Mouse (Mus musculus): ENCODE measurements at regions not wholly inside any gene's neighbourhood (a gene's known extent, or its start where the extent isn't known, plus 50 kb on each side); places are given as distances from the start of the nearest gene placed in this dataset.
"Not testable (repeated sequence)": the region's sequence is repeated elsewhere in the genome, so short reads cannot be mapped to it uniquely, and the experiment has no call there.

DNA sequence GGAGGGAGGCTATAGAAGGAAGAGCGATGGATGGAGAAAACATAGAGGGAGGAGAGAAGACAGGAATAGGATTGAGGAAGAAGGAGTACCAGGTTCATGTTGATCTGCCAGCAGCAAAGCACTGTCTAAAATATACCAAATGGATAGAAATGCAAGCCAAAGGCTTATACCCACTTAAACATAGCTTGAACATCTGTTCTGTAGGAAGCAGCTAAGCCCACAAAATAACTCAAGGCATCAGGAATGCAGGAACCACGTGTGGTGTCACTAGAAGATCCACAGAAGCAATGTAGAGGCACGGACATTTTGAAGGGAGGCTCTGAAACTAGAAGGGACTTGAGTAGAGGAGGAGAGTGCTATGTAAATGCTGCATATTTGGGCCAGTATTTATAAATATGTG is 78.9 kb downstream of the Smgc start:
- DNase-seq = no peak

DNA sequence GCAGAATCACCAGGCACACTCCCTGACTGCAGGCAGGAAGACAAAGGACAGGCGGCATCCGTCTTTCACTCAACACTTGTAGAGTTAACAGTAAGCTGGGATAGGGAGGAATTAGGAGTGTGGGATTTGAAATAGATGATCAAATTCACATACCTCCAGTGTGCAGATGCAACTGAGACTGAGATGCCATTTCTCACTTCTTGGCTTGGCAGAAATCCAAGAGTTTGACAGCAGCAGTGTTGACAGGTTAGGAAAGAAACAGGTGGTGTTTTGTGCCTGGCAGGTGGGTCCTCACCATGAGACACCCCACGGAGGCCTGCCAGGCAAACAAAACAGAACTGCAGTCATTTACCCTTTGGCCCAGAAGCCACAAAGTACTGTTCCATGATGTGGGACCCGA is 79.8 kb downstream of the Smgc start:
- no peak for DNase-seq

DNA sequence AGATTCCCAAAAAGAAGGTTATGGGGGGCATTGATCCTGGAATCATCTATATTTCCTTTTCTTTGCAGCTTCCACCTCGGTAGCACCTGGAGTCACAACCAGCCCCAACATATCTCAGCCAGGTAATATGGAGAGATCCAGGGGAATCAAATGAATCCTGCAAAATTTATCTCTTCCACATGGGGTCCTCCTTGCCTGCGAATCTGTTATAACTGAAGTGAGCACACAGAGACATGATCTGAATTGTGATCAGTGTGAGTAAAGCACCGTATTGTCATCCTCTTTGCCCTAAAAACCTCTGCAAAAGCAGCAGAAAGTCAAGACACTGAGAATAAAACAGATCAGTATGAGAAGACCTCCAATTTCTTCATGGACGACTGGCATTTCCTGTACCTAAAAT is 86.5 kb downstream of the Smgc start:
- DNase-seq = no peak

DNA sequence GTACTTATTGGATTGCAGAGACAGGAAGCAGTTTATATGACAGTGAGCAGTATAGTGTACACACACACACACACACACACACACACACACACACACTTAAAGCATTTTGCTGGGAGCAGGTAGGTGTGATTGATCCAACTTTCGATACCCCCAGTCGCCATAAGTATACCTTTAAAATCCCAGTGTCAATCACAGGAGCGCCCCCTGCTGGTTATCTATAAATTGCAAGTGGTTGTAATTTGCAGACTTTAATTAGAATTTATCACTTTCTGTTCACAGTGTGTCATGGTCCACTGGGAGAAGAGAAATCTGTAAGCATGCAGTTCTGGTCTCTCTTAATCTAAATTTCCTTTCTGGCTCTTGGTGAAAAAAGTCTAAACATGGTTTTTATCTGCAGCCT is 89.4 kb downstream of the Smgc start:
- DNase-seq = peak; percentile 12

DNA sequence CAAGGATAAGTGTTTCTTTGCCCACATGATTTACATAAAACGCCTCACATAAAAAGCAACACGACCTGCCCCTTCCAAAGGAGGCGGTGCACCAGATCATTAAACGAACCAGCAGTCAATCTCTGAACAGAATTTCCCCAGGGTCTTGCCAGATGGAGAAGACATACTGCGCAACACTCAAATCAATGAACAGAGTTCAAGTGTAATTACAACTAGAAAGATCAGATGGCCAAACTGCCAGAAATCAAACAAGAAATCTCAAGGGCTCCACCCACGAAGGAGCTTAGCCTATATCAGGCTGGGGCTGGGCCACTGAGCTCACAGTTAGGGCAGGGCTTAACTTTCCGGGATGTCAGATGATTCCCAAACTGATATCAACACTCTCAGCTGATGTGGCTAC is 90.4 kb downstream of the Smgc start:
- no peak for DNase-seq

DNA sequence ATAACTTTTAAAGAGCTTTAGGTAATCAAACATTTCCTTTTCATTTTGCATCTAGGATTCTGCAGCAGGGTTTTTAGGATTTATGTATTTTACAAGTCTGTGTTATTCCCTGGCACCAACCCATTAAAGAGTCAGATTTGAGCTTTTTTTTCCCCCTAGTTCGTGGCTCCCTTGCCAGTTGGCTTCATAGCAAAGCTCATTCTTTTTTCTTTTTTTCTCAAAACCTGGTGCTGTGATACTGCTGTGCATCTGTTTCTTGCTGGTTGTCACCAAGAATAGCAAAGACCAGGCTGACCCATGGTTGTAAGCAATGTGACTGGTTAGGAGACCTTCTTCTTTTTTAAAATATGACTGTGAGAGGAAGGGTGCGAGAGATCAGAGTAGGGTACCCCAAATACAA is 93.7 kb upstream of the Cntn1 start:
- no peak for DNase-seq

DNA sequence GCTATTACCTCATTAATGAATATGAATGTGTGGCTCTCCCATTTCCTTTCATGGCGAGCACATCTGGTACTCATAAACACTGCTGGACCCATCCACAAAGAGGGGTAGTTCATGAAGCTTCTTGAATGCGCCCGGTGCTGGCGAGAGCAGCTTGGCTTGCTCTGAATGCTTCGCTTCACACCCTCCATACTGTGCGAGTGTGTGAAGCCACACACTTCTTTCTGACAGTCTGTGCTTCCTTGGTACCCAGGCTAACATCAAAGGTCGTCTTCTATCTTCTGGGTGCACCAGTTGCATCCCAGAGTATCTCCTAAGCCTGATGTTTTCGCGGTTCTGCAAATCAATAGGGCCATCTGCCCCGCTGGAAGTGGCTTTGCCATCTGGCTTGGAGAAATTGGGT is 85.8 kb upstream of the Cntn1 start:
- DNase-seq = no peak

DNA sequence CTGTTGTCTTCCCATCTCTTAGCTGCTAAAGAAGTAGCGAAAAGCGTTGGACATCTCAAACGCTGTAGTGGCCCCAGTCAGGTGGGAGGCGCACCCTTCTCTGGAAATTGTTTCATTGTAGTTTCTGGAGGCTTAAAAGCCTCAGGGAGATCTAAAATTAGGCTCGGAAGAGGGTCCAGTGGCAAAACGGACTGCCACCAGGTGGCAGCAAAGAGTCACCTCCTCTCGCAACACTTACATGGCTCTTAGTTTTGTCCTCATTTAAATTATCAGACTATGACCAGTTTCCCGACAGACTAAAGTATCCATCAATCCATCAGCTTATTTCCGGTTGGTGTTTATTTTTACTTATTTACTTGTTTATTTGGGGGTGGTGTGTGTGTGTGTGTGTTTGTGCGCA is 81.6 kb upstream of the Cntn1 start:
- DNase-seq = peak; percentile 83

DNA sequence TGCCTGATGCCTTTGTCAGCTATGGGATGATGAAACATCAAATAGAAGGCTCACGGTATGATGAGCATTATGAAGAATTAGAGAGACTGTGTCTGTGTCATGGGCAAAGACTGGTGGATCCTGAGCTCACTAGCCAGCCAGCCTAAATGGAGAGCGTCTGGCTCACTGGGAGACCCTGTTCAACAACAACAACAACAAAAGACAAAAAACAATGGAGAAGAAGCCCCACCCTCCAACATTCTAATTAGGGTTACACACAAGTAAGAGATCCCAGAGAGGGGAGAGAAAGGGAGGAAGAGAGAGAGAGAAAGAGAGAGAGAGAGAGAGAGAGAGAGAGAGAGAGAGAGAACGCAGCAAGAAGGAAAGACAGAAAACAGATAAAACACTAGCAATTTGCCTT is 79.6 kb upstream of the Cntn1 start:
- DNase-seq = no peak

DNA sequence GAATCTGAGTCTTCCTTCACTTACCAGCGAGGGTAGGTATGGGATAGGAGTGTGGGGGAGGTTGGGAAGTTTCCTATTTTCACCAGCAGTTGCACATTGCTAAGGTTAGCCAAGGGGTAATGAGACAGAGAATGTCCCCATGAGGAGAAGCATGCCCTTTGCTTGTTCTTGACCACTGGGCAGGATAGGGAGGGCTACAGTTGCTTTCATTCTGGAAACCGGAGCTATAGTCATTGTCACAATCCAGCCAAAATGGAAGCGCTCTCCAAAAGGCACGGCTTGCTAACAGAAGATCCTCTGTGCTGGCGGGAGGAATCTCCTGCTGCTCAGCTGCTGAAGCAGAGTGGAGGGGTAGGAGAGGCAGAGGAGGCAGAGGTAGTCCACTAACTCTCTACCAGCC is 79.1 kb upstream of the Cntn1 start:
- DNase-seq = no peak

DNA sequence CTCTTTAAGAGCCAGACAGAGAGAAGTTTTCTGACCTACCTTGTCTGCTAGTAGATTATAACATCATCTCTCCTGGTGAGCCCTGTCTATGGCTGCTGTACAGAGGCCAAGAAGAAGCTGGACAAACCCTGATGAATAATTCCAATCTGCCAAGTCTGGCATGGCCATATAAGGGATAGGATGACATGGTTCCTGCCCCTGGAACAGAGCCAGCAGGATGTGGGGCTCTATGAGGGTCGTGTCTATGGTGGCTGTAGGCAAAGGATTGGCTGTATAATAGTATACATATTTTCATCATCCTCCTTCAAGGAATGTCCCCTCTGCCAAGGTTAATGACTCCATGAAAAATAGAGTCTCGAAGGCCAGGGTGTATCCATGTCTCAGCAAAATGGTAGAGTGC is 75.4 kb upstream of the Cntn1 start:
- DNase-seq = no peak

DNA sequence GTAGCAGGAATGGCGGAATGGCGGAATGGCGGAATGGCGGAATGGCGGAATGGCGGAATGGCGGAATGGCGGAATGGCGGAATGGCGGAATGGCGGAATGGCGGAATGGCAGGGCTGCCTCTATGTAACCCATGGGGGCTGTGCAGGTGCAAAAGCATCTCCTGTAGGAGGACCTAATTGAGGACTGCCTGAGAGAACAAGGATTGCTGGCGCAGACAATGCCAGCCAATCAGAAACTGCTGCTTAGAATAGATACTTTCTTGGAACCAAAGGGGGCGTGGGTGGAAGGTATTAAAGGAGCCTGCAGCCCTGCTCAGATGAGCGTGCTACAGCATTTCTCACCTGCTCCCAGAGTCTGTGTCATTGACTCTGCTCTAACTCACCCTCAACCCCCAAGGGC is 67.8 kb upstream of the Cntn1 start:
- DNase-seq = not testable (repeated sequence)

DNA sequence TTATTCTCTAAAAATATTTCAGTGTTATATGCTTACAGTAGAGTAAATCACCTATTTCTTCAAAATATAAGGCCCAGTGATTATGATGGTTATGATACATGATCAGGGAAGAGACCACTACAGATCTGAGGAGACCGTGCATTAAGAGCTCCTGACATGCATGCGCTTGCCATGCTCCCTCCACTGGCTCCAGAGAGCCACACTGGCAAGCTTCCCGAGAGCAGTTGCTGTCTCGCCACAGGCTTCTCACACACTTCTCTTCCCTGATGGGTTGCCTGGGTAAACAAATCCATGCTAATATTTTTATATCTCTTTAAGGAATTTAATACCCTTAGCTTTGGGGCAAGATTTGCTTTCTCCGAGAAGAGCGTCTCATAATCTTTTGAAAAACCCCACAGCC is 50.9 kb upstream of the Cntn1 start:
- DNase-seq = no peak
